Mouse (Mus musculus): Measurements from ENCODE around the gene Slc16a14.

GRCm38 (mm10) chr1:84891746-84892145 lies 43.2 kb downstream of the Slc16a14 start:
- TF ChIP-seq CTCF (conservative IDR thresholded peaks at IDR 0.05 in 1 of 2, IDR thresholded peaks at IDR 0.05 in 1 of 2; ENCODE audit: low read depth in 2 of 2, low read length in 2 of 2) (no peak), POLR2A (IDR thresholded peaks at IDR 0.05; ENCODE audit: low read depth, low read length) (no peak), SMC3 (IDR thresholded peaks at IDR 0.05; ENCODE audit: low read depth, low read length) (no peak), RCOR1 (conservative IDR thresholded peaks at IDR 0.05; ENCODE audit: low read depth, low read length) (no peak), EP300 (IDR thresholded peaks at IDR 0.05; ENCODE audit: low read length) (no peak), MAZ (IDR thresholded peaks at IDR 0.05; ENCODE audit: low read depth, low read length) (no peak), RAD21 (IDR thresholded peaks at IDR 0.05; ENCODE audit: low read depth, low read length) (no peak), NRF1 (IDR thresholded peaks at IDR 0.05; ENCODE audit: low read depth, low read length) (no peak), CHD1 (IDR thresholded peaks at IDR 0.05; ENCODE audit: low read depth, low read length) (no peak), TCF12 (IDR thresholded peaks at IDR 0.05; ENCODE audit: low read depth, low read length) (no peak), E2F4 (IDR thresholded peaks at IDR 0.05; ENCODE audit: insufficient replicate concordance, low read depth, low read length) (no peak), MXI1 (IDR thresholded peaks at IDR 0.05; ENCODE audit: low read depth, low read length) (no peak), HCFC1 (IDR thresholded peaks at IDR 0.05; ENCODE audit: low read depth, low read length) (no peak)

All from CH12.LX (cell line).